Mouse (Mus musculus) kidney, embryonic 15.5 days (tissue): ENCODE results near the gene Capn12. TPM values are rescaled to one million over a fixed set of nuclear protein-coding genes. Genes with fewer than 3 reads are reported as not detected.
"Not testable (repeated sequence)": the region's sequence is repeated elsewhere in the genome, so short reads cannot be mapped to it uniquely, and the experiment has no call there.

Experiments used
- ATAC-seq: fragments of 200-750 bp; cut with Nextera tagmentation; replicated peaks from 2 replicates; pipeline ENCODE4 v1.8.0; 2017; ENCODE audit warnings: moderate TSS enrichment; ENCODE audit not compliant: low FRiP score
- H3K27ac ChIP-seq: fragments of 300-500 bp; sonication (generic); 2 replicates; pipeline ENCODE4 v1.5.1; 2015; ENCODE audit warnings: mild to moderate bottlenecking, inconsistent platforms
- H3K27me3 ChIP-seq: fragments of 300-500 bp; sonication (generic); 2 replicates; pipeline ENCODE4 v1.6.1; 2015; ENCODE audit warnings: inconsistent platforms
- H3K36me3 ChIP-seq: fragments of 300-500 bp; sonication (generic); 2 replicates; pipeline ENCODE4 v1.6.1; 2015; ENCODE audit warnings: inconsistent platforms
- H3K4me1 ChIP-seq: fragments of 300-500 bp; sonication (generic); 2 replicates; pipeline ENCODE4 v1.6.1; 2015; ENCODE audit warnings: inconsistent platforms
- H3K4me2 ChIP-seq: fragments of 300-500 bp; sonication (generic); 2 replicates; pipeline ENCODE4 v1.6.1; 2015; ENCODE audit warnings: moderate library complexity, mild to moderate bottlenecking, inconsistent platforms
- H3K4me3 ChIP-seq: fragments of 300-500 bp; sonication (generic); replicated peaks from 2 replicates; pipeline ENCODE4 v1.5.1; 2015; ENCODE audit warnings: mild to moderate bottlenecking, inconsistent platforms
- H3K9ac ChIP-seq: fragments of 300-500 bp; sonication (generic); 2 replicates; pipeline ENCODE4 v1.6.1; 2015; ENCODE audit warnings: mild to moderate bottlenecking, inconsistent platforms
- H3K9me3 ChIP-seq: fragments of 300-500 bp; sonication (generic); replicated peaks from 2 replicates; pipeline ENCODE4 v1.6.1; 2016; ENCODE audit warnings: inconsistent platforms
- WGBS: fragments of 180-500 bp; shearing (Covaris S2); methylation state at CpG from one replicate; pipeline ENCODE4 v1.1.7; 2015; ENCODE audit warnings: mixed read lengths; 5-methylcytosine and 5-hydroxymethylcytosine counted together
- polyA plus RNA-seq: library from polyadenylated mRNA; unstranded; fragments of >200 nt; fragmentation: Nextera tagmentation; extraction: Ambion mirVana; gene quantifications from 2 replicates; pipeline ENCODE4 v1.2.1, GENCODE M21; 2015

The Capn12 gene
- polyA plus RNA-seq, 1 experiment from 2014 or later = 0.64 TPM

DNA sequence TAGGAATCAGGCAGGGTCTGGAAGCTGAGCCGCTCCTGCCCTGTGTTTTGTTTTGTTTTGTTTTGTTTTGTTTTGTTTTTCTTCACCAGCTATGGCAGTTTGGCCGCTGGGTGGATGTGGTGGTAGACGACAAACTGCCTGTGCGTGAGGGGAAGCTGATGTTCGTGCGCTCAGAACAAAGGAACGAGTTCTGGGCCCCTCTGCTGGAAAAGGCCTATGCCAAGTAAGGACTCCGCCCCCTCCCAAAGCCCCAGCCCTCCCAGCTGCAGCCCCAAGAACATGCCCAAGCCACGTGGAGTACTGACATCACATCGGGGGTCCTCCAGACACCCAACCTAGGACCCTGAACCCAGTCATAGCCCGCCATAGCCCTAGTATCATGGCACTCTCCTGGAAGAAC is 1.8 kb downstream of the Capn12 start:
- WGBS = 79% methylated on average over 11 of the region's 11 CpGs
- no peak overlapping the region for H3K4me3 ChIP-seq
- no peak overlapping the region for H3K27ac ChIP-seq
- peaks cover 12% of the 10 kb centered on the region for H3K4me1 ChIP-seq
- H3K36me3 ChIP-seq = no peaks in the 10 kb centered on the region
- H3K9me3 ChIP-seq = no peaks in the 10 kb centered on the region
- no peak overlapping the region for H3K9ac ChIP-seq
- no peak for ATAC-seq
- H3K4me2 ChIP-seq = no peak overlapping the region
- H3K27me3 ChIP-seq = peaks cover 19% of the 10 kb centered on the region

DNA sequence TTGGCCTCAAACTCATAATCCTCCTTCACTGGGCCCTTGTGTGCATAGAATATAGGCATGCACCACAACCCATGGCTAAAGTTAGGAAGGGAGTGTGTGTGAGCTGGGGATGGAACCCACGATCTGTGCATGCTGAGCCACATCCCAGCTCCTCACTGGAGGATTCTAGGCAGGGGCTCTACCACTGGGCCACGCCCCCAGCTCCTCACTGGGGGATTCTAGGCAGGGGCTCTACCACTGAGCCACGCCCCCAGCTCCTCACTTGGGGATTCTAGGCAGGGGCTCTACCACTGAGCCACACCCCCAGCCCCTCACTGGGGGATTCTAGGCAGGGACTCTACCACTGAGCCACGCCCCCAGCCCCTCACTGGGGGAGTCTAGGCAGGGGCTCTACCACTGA is 2.5 kb downstream of the Capn12 start:
- WGBS = 87% methylated on average over 4 of the region's 4 CpGs
- H3K4me2 ChIP-seq, H3K36me3 ChIP-seq, H3K4me3 ChIP-seq, H3K9me3 ChIP-seq, H3K9ac ChIP-seq, H3K27ac ChIP-seq, ATAC-seq: not testable (repeated sequence)
- Histone ChIP-seq H3K27me3 (peaks cover 26% of the 10 kb centered on the region), H3K4me1 (peaks cover 18% of the 10 kb centered on the region)

DNA sequence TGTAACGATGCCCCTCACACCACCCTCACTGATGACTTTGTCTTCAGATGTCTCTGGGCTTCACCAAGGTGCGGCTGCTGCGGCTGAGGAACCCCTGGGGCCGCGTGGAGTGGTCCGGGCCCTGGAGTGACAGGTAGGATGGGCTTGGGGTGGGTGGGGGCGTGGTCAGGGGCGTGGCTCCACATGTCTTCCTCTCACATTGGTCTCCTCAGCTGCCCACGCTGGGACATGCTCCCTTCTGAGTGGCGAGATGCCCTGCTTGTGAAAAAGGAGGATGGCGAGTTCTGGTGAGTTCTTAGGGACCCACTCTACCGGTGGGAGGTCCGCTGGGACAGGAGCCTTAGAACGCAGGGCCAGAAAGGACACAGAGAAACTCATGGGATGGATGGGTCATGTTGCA is 5.3 kb downstream of the Capn12 start:
- no peak for ATAC-seq

DNA sequence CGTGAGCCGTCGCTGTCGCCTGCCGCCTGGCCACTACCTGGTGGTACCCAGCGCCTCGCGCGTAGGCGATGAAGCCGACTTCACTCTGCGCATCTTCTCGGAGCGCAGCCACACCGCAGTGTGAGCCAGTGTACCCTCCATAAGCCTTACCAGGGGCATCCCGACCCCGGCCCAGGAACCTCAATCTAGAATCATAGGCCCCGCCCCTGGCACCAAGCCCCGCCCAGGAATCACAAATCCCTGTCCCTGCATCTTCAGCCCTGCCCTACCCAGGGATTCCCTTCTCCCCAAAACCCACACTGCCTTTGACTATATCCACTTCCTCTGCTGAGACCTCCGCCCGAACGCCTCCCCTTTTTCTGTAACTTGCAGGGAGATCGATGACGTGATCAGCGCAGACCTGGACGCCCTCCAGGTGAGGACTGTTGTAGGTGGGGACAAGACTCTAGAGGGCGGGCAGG is 7.5 kb downstream of the Capn12 start:
- peak overlapping the region; percentile 38 for H3K4me3 ChIP-seq
- H3K27ac ChIP-seq = no peak overlapping the region
- peak overlapping the region; percentile 65 for H3K4me2 ChIP-seq
- H3K9me3 ChIP-seq = no peaks in the 10 kb centered on the region
- peaks cover 44% of the 10 kb centered on the region for H3K27me3 ChIP-seq
- peak overlapping the region; percentile 15; the same call in 1 of the 2 replicates for H3K9ac ChIP-seq
- H3K4me1 ChIP-seq = peaks cover 11% of the 10 kb centered on the region
- ATAC-seq = peak; percentile 37; the same call in 1 of the 2 replicates
- H3K36me3 ChIP-seq = peaks cover 29% of the 10 kb centered on the region
- WGBS = 4% methylated on average over 27 of the region's 27 CpGs

More for the DNA sequence above, 5.3 kb downstream of the Capn12 start:
- Histone ChIP-seq H3K4me3 (no peak overlapping the region), H3K4me1 (peaks cover 15% of the 10 kb centered on the region), H3K9me3 (no peaks in the 10 kb centered on the region), H3K27me3 (peaks cover 44% of the 10 kb centered on the region), H3K36me3 (peaks cover 8% of the 10 kb centered on the region), H3K9ac (no peak overlapping the region), H3K4me2 (no peak overlapping the region), H3K27ac (no peak overlapping the region)
- WGBS = 22% methylated on average over 14 of the region's 14 CpGs

DNA sequence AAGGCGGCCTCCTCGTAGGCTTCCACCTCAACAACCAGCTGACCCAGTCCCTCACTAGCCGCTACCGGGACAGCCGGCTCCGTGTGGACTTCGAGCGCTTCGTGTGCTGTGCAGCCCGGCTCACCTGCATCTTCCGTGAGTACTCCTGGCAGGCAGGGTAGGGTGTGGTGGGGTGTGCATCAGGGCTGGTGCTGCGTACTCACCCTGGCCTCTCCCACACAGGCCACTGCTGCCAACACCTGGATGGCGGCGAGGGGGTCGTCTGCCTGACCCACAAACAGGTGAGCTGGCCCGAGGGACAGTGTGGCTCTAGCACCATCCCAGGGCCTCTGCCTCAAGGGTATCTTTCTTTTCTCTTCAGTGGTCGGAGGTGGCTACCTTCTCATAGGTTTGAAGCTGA is 11.4 kb downstream of the Capn12 start:
- ATAC-seq = no peak
- WGBS = 93% methylated on average over 17 of the region's 17 CpGs
- peaks cover 11% of the 10 kb centered on the region for H3K4me1 ChIP-seq
- no peak overlapping the region for H3K27ac ChIP-seq
- no peaks in the 10 kb centered on the region for H3K9me3 ChIP-seq
- no peak overlapping the region for H3K9ac ChIP-seq
- peaks cover 29% of the 10 kb centered on the region for H3K27me3 ChIP-seq
- H3K4me3 ChIP-seq = no peak overlapping the region
- H3K36me3 ChIP-seq = peaks cover 68% of the 10 kb centered on the region
- H3K4me2 ChIP-seq = no peak overlapping the region

DNA sequence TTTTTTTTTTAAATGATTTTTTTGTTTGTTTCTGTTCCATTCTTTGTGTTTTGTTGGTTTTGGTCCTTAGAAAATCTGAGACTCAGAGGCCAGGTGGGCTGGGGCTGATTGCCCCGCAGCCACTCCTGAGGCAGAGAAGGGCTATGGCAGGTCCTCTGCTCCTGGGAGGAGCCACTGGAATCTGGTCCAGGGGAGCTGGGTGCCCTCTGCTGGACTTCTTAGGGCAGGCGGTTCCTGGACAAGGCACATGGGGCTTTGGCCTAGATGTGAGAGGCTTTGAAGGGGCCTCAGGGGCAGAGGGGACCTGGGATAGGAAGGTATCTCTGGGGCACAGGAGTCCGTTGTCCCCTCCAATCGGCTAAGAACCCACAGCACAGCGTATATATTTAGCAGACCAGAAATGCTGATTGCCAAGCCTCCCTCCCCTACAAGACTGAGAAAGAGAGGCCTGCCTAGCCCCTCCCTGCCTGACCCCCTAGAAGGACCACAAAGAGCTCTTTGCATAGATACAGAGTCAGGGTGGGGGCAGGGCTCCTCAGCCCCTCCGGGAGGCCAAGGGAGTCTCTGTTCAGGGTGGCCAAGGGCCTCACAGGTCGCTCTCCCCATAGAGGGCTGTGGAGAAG is 12.5 kb downstream of the Capn12 start:
- Histone ChIP-seq H3K9me3 (no peaks in the 10 kb centered on the region), H3K9ac (no peak overlapping the region), H3K27ac (no peak overlapping the region), H3K4me1 (peaks cover 5% of the 10 kb centered on the region), H3K36me3 (peaks cover 79% of the 10 kb centered on the region), H3K4me3 (no peak overlapping the region), H3K27me3 (peaks cover 18% of the 10 kb centered on the region), H3K4me2 (no peak overlapping the region)
- ATAC-seq = peak; percentile 42; the same call in 1 of the 2 replicates
- WGBS = 53% methylated on average over 7 of the region's 7 CpGs

DNA sequence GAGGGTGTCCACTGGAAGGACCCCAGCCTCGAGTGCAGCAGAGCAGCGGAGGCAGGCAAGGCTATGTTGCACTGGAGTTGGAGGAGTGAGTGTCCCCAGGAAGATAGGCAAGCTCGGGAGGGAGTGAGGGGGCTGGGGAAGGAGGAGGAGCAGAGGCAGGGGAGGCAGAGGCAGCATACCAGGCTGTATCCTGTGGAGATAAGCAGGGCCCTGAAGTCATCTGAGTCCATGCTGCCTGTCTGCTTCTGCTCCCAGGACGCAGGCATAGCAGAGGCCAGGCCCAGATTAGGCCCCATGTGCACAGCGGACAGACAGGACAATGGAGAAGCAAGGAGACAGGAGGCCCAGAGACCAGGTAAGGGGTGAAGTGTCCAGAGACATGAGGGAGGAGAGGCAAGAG is 13.7 kb downstream of the Capn12 start:
- H3K27me3 ChIP-seq = 0 out of 2 replicates have a peak, but pooled peaks cover 6% of the 10 kb centered on the region
- H3K4me1 ChIP-seq = no peaks in the 10 kb centered on the region
- H3K36me3 ChIP-seq = peaks cover 91% of the 10 kb centered on the region
- H3K4me2 ChIP-seq = no peak overlapping the region
- no peak overlapping the region for H3K4me3 ChIP-seq
- no peaks in the 10 kb centered on the region for H3K9me3 ChIP-seq
- peak overlapping the region; percentile 3; the same call in 1 of the 2 replicates for H3K27ac ChIP-seq
- no peak overlapping the region for H3K9ac ChIP-seq
- 60% methylated on average over 5 of the region's 5 CpGs for WGBS
- no peak for ATAC-seq

DNA sequence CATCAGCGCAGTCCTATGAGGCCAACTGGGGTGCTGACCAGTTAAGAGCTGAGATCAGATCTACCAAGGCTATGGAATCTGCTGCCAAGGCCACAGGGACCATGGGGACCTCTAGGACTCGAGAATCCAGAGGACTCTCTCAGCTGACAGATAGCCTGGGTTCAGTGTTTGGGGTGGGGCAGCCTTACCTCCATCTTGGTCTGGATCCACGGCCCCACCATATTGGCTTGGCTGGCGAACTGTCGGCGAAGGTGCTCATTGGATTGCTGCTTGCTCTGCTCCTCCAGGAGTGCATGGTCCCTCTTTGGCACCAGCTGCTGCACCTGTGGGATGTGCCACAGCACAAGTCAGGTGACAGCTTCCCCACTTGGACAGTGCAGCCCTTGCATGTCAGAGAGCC is 16.4 kb downstream of the Capn12 start:
- Histone ChIP-seq H3K4me2 (no peak overlapping the region), H3K27me3 (no peaks in the 10 kb centered on the region), H3K9me3 (no peaks in the 10 kb centered on the region), H3K36me3 (peaks cover 99% of the 10 kb centered on the region), H3K9ac (no peak overlapping the region), H3K4me1 (no peaks in the 10 kb centered on the region), H3K4me3 (no peak overlapping the region), H3K27ac (no peak overlapping the region)
- 95% methylated on average over 6 of the region's 6 CpGs for WGBS
- no peak for ATAC-seq

DNA sequence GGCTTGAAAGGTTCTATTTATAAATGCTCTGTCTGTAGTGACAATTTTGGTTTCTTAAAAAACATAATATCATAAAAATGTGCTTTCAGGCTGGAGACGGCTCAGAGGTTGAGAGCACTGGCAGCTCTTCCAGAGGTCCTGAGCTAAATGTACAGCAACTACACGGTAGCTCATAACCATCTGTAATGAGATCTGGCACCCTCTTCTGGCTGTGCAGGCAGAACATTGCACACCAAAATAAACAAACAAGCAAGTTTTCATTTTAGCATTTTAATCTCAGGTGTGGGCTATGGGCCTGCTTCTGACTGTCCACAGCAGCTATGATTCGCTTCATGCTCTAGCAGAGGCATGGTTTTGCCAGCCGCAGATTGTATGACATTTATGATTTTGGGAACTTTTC is 18.8 kb downstream of the Capn12 start:
- Histone ChIP-seq H3K36me3 (peaks cover 100% of the 10 kb centered on the region), H3K27me3 (no peaks in the 10 kb centered on the region), H3K9me3 (no peaks in the 10 kb centered on the region), H3K27ac (no peak overlapping the region), H3K4me3 (no peak overlapping the region), H3K4me2 (no peak overlapping the region), H3K4me1 (no peaks in the 10 kb centered on the region), H3K9ac (no peak overlapping the region)
- ATAC-seq = no peak
- WGBS = 80% methylated on average over 4 of the region's 4 CpGs

DNA sequence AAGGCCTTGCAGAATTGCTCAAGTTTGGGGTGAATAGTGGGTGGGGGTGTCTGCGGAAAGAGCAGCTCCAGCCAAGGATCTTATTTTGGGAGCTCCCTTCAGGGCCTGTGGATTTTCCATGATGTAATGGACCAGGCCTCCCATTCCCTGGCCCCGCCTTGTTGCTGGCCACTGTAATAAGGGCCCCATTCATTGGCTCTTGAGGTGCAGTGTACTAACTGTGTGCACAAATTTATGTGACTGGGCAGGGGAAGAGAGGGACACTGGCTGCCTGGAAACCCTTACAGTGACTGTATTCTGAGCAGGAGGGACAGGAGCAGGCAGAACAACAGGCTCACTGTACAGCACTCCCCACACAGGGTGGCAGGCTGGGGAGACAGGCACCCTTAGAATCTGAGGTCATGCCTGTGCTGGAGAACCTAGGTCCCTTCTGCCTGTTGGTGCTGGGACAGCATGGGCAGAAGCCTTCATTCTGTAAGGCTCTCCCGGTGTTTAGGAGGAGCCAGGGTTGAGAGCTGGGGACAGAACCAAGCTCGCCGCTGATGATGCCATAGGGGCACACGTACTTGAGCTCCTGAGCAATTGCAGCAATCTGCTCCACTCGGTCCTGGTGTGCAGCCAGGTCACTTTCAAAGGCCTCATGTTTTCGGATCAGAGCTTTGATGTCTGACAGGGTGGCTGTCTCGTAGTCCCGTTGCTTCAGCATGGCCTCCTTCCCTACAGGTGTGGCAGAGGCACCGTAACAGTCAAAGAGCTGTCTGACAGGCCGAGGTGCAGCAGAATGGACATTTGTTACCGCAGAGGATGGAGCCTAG is 20.3 kb downstream of the Capn12 start:
- 89% methylated on average over 13 of the region's 13 CpGs for WGBS
- H3K9me3 ChIP-seq = no peaks in the 10 kb centered on the region
- ATAC-seq = no peak

DNA sequence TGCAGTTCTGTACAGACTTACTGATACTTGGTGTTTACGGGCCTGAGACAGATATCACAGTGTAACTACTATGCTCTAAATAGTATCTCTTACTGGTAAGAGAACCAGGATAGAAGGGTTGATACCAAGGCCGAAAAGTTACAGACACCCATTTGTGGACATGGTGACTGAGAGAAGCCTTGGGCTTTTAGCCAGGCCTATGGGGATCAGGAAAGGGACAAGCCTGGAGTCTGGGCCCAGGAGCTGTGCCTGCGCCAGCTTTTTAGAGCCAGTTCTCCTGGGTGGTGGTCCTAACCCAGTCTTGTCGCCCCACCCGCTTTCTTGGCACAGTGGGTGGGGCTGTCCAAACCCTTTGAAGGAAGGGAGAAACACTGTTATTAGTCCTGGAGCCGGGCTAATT is 21.0 kb downstream of the Capn12 start:
- Histone ChIP-seq H3K36me3 (peaks cover 100% of the 10 kb centered on the region), H3K4me3 (no peak overlapping the region), H3K27me3 (no peaks in the 10 kb centered on the region), H3K9me3 (no peaks in the 10 kb centered on the region), H3K9ac (no peak overlapping the region), H3K27ac (no peak overlapping the region), H3K4me2 (no peak overlapping the region), H3K4me1 (no peaks in the 10 kb centered on the region)
- ATAC-seq = no peak
- WGBS = 88% methylated on average over 6 of the region's 6 CpGs

More for the DNA sequence above, 20.3 kb downstream of the Capn12 start:
- Histone ChIP-seq H3K4me3 (no peak overlapping the region), H3K36me3 (peaks cover 100% of the 10 kb centered on the region), H3K9ac (no peak overlapping the region), H3K27me3 (no peaks in the 10 kb centered on the region), H3K27ac (no peak overlapping the region), H3K4me1 (no peaks in the 10 kb centered on the region), H3K4me2 (no peak overlapping the region)

DNA sequence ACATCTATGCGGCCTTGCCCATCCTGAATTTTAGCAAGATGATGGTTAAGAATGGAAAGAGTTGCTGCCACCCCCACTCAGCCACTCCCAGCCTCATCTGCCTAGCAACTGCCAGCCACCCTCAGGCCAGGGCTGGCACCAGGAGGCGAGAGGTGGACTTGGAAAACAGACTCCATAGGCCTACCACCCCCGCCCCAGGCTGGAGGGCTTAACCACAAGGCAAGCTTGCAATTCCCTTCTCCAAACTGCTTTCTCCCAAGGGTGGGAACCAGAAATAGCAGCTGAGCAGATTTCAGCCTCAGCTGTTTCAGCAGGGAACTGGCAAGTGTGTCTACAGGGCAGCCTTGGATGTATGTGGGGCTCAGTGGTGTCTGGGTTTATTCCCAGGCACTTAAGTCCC is 21.6 kb downstream of the Capn12 start:
- no peak overlapping the region for H3K4me3 ChIP-seq
- no peaks in the 10 kb centered on the region for H3K27me3 ChIP-seq
- H3K27ac ChIP-seq = no peak overlapping the region
- WGBS = 88% methylated on average over 3 of the region's 3 CpGs
- no peak for ATAC-seq
- H3K4me2 ChIP-seq = no peak overlapping the region
- no peak overlapping the region for H3K9ac ChIP-seq
- H3K36me3 ChIP-seq = peaks cover 100% of the 10 kb centered on the region
- no peaks in the 10 kb centered on the region for H3K9me3 ChIP-seq
- H3K4me1 ChIP-seq = no peaks in the 10 kb centered on the region
